Comparison of ENCODE assay signal across 26 mouse cellular contexts in the genomic region with DNA sequence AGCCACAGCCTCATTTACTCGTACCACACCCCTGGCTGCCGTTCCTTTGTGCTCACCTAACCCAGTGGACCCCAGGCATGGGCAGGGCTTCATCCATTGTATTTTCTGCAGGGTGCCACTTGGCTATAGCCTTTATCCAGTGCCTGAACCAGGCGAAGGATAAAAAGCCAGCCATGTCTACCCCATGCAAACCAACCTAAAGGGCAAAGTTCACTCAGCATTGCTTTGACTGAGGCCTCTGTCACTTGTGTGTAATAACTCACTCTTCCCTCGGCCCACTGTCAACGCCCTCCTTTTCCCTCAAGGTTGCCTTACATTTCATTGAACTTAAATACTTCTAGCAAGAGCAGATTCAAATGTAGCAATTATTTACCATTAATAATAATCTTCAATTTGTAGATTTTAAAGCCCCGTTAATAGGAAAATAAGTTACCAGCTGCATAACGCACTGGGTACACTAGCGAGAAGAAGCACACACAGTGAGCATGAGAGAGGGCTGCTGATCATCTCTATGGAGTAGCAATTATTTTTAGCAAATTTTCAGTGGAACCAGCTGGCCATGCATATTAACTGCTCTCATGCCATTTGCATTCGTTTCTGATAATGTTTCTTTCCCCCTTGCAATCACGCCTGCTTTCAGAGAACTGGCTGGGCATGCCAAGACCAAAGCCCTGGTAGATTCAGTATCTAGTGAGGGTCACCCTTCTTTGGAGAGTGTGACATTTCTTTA. TPM values are rescaled to one million over a fixed set of nuclear protein-coding genes. Genes with fewer than 3 reads are reported as not detected.
DNase-seq lines count a peak whose midpoint lies in the region; ATAC-seq lines count a peak whose summit lies in the region.
"Had no signal": no experiment of that assay in that cellular context is flagged by ENCODE, and none has a peak within 500 bp of the region (broad histone marks: within the 10 kb centered on the region; RNA-seq: fewer than 3 reads in every experiment).

No protein-coding gene starts in this region.

- H3K27me3 ChIP-seq in hindbrain, embryonic 10.5 days (ENCODE audit: insufficient read depth, poor library complexity, severe bottlenecking): no peaks in the 10 kb centered on the region
- 0 out of 2 replicates have a peak, but pooled peaks cover 3% of the 10 kb centered on the region for H3K27me3 ChIP-seq in hindbrain, embryonic 12.5 days
- no peaks in the 10 kb centered on the region for H3K27me3 ChIP-seq in forebrain, embryonic 15.5 days
- H3K27me3 ChIP-seq: limb, embryonic 13.5 days; lung, embryonic 15.5 days; neural tube, embryonic 12.5 days; Patski had no signal

- H3K27ac ChIP-seq in hindbrain, embryonic 10.5 days: peak overlapping the region; percentile 30; the same call in 1 of the 2 replicates
- no peak overlapping the region for H3K27ac ChIP-seq in hindbrain, embryonic 12.5 days
- peak overlapping the region; percentile 81 for H3K27ac ChIP-seq in forebrain, embryonic 15.5 days (replicated peaks)
- H3K27ac ChIP-seq: hindbrain, postnatal 0 days; limb, embryonic 13.5 days; lung, embryonic 15.5 days; neural tube, embryonic 12.5 days had no signal

- ATAC-seq in hindbrain, embryonic 12.5 days (ENCODE audit: low FRiP score): no peak
- no peak; the same call in 1 of the 2 replicates for ATAC-seq in forebrain, embryonic 15.5 days (replicated peaks)
- ATAC-seq: midbrain, embryonic 16.5 days; Patski had no signal

- H3K36me3 ChIP-seq in hindbrain, embryonic 10.5 days: no peaks in the 10 kb centered on the region
- H3K36me3 ChIP-seq in hindbrain, embryonic 12.5 days: no peaks in the 10 kb centered on the region
- H3K36me3 ChIP-seq in forebrain, embryonic 15.5 days: no peaks in the 10 kb centered on the region
- H3K36me3 ChIP-seq: limb, embryonic 13.5 days; lung, embryonic 15.5 days; neural tube, embryonic 12.5 days had no signal

- no peak overlapping the region for H3K9ac ChIP-seq in hindbrain, embryonic 12.5 days
- H3K9ac ChIP-seq in forebrain, embryonic 15.5 days (replicated peaks): no peak overlapping the region
- H3K9ac ChIP-seq: limb, embryonic 13.5 days; lung, embryonic 15.5 days; neural tube, embryonic 12.5 days had no signal

- no peaks in the 10 kb centered on the region for H3K9me3 ChIP-seq in hindbrain, embryonic 10.5 days
- H3K9me3 ChIP-seq in hindbrain, embryonic 12.5 days (replicated peaks): no peaks in the 10 kb centered on the region
- H3K9me3 ChIP-seq in forebrain, embryonic 15.5 days: no peaks in the 10 kb centered on the region
- H3K9me3 ChIP-seq: limb, embryonic 13.5 days; lung, embryonic 15.5 days; neural tube, embryonic 12.5 days had no signal

- intact Hi-C loops in gastrocnemius, postnatal 36 days (cut with DNase I): loop anchor here (5.0 kb wide), 2 partner anchors 39 to 194 kb away; no protein-coding TSS in a partner anchor

- H3K4me2 ChIP-seq in hindbrain, embryonic 12.5 days (replicated peaks): no peak overlapping the region
- no peak overlapping the region for H3K4me2 ChIP-seq in forebrain, embryonic 15.5 days (replicated peaks)
- H3K4me2 ChIP-seq: limb, embryonic 13.5 days; liver, embryonic 11.5 days; lung, embryonic 15.5 days; midbrain, embryonic 11.5 days; neural tube, embryonic 12.5 days had no signal

- DNase-seq in hindbrain, embryonic 10.5 days (ENCODE audit: low spot score): no peak
- peak; percentile 41 for DNase-seq in brain, adult 2 months (ENCODE audit: low read depth, low spot score)
- DNase-seq in layer of hippocampus, adult 8-10 months (ENCODE audit: low spot score in 2 of 2): peak; percentile 43 to 49
- DNase-seq in gastrocnemius, postnatal 10 days: no peak
- DNase-seq in gastrocnemius, postnatal 36 days: no peak
- no peak for DNase-seq in cerebellum, postnatal 4 days (ENCODE audit: low spot score in 2 of 2)
- DNase-seq: cerebellum, adult 18-20 months; heart, postnatal 14 days; kidney, adult 11 months; kidney, postnatal 14 days; thymus, postnatal 14 days had no signal

- 75% methylated on average over 10 of the region's 10 CpGs for WGBS in hindbrain, embryonic 10.5 days
- WGBS in hindbrain, embryonic 12.5 days: 69% methylated on average over 10 of the region's 10 CpGs
- 48% methylated on average over 10 of the region's 10 CpGs for WGBS in forebrain, embryonic 15.5 days

- H3K4me3 ChIP-seq in hindbrain, embryonic 10.5 days: no peak overlapping the region
- H3K4me3 ChIP-seq in hindbrain, embryonic 12.5 days: no peak overlapping the region
- H3K4me3 ChIP-seq in forebrain, embryonic 15.5 days: no peak overlapping the region
- H3K4me3 ChIP-seq: limb, embryonic 13.5 days; lung, embryonic 15.5 days; neural tube, embryonic 12.5 days had no signal

- H3K4me1 ChIP-seq in hindbrain, embryonic 10.5 days (replicated peaks): peaks cover 38% of the 10 kb centered on the region
- H3K4me1 ChIP-seq in hindbrain, embryonic 12.5 days: peaks cover 31% of the 10 kb centered on the region
- H3K4me1 ChIP-seq in forebrain, embryonic 15.5 days: peaks cover 42% of the 10 kb centered on the region

RNA-seq across cellular contexts. Expression of a gene that starts 13.9 kb away (rescaled TPM):
- 0.05 and 0.27 TPM in 2 replicates for polyA plus RNA-seq in hindbrain, embryonic 10.5 days (2016; fragmentation: Nextera tagmentation; extraction: Ambion mirVana)
- 0.25 and 0.69 TPM in 2 replicates for polyA plus RNA-seq in hindbrain, embryonic 12.5 days (2016; fragmentation: Nextera tagmentation; extraction: Ambion mirVana)
- polyA plus RNA-seq in forebrain, embryonic 15.5 days (2015; fragmentation: Nextera tagmentation; extraction: Ambion mirVana): 0.20 and 0.29 TPM in 2 replicates
- 1 to 10 TPM; 1.8 to 2.7 (median 2.3) TPM for total RNA-seq in layer of hippocampus, adult 8-10 months (2022)
- total RNA-seq in gastrocnemius, postnatal 10 days (2021): 1 to 10 TPM; 2.0 to 2.6 TPM
- under 1 TPM; 0.52 to 0.84 TPM for total RNA-seq in gastrocnemius, postnatal 36 days (2021)
- total RNA-seq: megakaryocyte, adult 5-6 weeks; MEL had no signal
- polyA plus RNA-seq: kidney, embryonic 14.5 days; liver, embryonic 11.5 days; liver, embryonic 16.5 days; midbrain, embryonic 11.5 days; Patski; urinary bladder, adult 2 months had no signal

RNA-seq across cellular contexts. Expression of a gene that starts 40.9 kb away (rescaled TPM):
- polyA plus RNA-seq in hindbrain, embryonic 10.5 days (2016; fragmentation: Nextera tagmentation; extraction: Ambion mirVana): 11.2 and 12.7 TPM in 2 replicates
- polyA plus RNA-seq in hindbrain, embryonic 12.5 days (2016; fragmentation: Nextera tagmentation; extraction: Ambion mirVana): 18.4 and 18.5 TPM in 2 replicates
- 15.4 and 17.6 TPM in 2 replicates for polyA plus RNA-seq in forebrain, embryonic 15.5 days (2015; fragmentation: Nextera tagmentation; extraction: Ambion mirVana)
- 10 to 100 TPM; 56.9 to 65.7 (median 60.7) TPM for total RNA-seq in layer of hippocampus, adult 8-10 months (2022)
- total RNA-seq in gastrocnemius, postnatal 10 days (2021): 10 to 100 TPM; 20.2 to 24.4 TPM
- 10 to 100 TPM; 15.4 to 16.0 TPM for total RNA-seq in gastrocnemius, postnatal 36 days (2021)

Comparison
In these comparisons a context has a peak if more than half of its experiments do, and no peak if none do; other contexts are left out.
1. DNase-seq: peak in brain, adult 2 months (single experiment) and layer of hippocampus, adult 8-10 months (2 of 2); none in hindbrain, embryonic 10.5 days (single experiment), gastrocnemius, postnatal 10 days (single experiment), gastrocnemius, postnatal 36 days (0 of 2) and cerebellum, postnatal 4 days (0 of 2).